Mouse (Mus musculus) forebrain, postnatal 0 days (tissue): ENCODE results near the gene Farp2. TPM values are rescaled to one million over a fixed set of nuclear protein-coding genes. Genes with fewer than 3 reads are reported as not detected.

ENCODE experiments used
- ATAC-seq: fragments of 200-750 bp; cut with Nextera tagmentation; 2 replicates; pipeline ENCODE4 v1.8.0; 2017; ENCODE audit warnings: mild to moderate bottlenecking, moderate library complexity
- DNase-seq: peaks from one replicate; pipeline ENCODE4 v3.0.0-alpha.2; 2015
- H3K27ac ChIP-seq: fragments of 300-500 bp; sonication (generic); 2 replicates; pipeline ENCODE4 v1.5.1; 2014; ENCODE audit warnings: low read depth, mild to moderate bottlenecking, antibody characterized with exemption, low read length, moderate library complexity, mixed read lengths
- H3K27me3 ChIP-seq: fragments of 300-500 bp; sonication (generic); 2 replicates; pipeline ENCODE4 v1.6.1; 2014; ENCODE audit warnings: mild to moderate bottlenecking, low read length, mixed read lengths; ENCODE audit not compliant: insufficient read depth
- H3K36me3 ChIP-seq: fragments of 300-500 bp; sonication (generic); 2 replicates; pipeline ENCODE4 v1.6.1; 2014; ENCODE audit warnings: mild to moderate bottlenecking, moderate library complexity; ENCODE audit not compliant: insufficient read depth
- H3K4me1 ChIP-seq: fragments of 300-500 bp; sonication (generic); 2 replicates; pipeline ENCODE4 v1.6.1; 2014; ENCODE audit warnings: antibody characterized with exemption; ENCODE audit not compliant: insufficient read depth
- H3K4me2 ChIP-seq: fragments of 300-500 bp; sonication (generic); 2 replicates; pipeline ENCODE4 v1.6.1; 2014; ENCODE audit warnings: low read depth, mild to moderate bottlenecking, moderate library complexity
- H3K4me3 ChIP-seq: fragments of 300-500 bp; sonication (generic); 2 replicates; pipeline ENCODE4 v1.5.1; 2014; ENCODE audit warnings: low read depth, low read length, mixed read lengths
- H3K9ac ChIP-seq: fragments of 300-500 bp; sonication (generic); 2 replicates; pipeline ENCODE4 v1.6.1; 2014; ENCODE audit warnings: mild to moderate bottlenecking
- H3K9me3 ChIP-seq: fragments of 300-500 bp; sonication (generic); 2 replicates; pipeline ENCODE4 v1.6.1; 2016; ENCODE audit warnings: low read length
- CTCF ChIP-seq: sonication (generic); IDR thresholded peaks from 2 replicates; pipeline ENCODE4 v1.5.1; 2016; ENCODE audit warnings: antibody characterized with exemption, control low read depth, low read depth
- WGBS: fragments of 180-500 bp; shearing (Covaris S2); extraction: QIAGEN DNeasy Blood & Tissue Kit; methylation state at CpG from one replicate; pipeline ENCODE4 v1.1.7; 2014; 5-methylcytosine and 5-hydroxymethylcytosine counted together
- polyA plus RNA-seq: library from polyadenylated mRNA; unstranded; fragments of >200 nt; fragmentation: Nextera tagmentation; extraction: Ambion mirVana; gene quantifications from 2 replicates; pipeline ENCODE4 v1.2.1, GENCODE M21; 2015
- total RNA-seq: library from RNA; depleted of rRNA; stranded (reverse); fragments of >200 nt; gene quantifications from 2 replicates; pipeline ENCODE4 v1.2.3, GENCODE M21; 2014

Farp2 gene
- total and polyA plus RNA-seq, 2 experiments from 2014 or later = 2.1 to 4.4 TPM

- 78% methylated on average over 14 of the region's 14 CpGs for WGBS
- no peak for TF ChIP-seq CTCF
- H3K9me3 ChIP-seq = no peaks in the 10 kb centered on the region
- no peak overlapping the region for H3K9ac ChIP-seq
- H3K4me2 ChIP-seq = no peak overlapping the region
- H3K4me3 ChIP-seq = no peak overlapping the region
- DNase-seq (no peak), ATAC-seq (no peak)
- H3K36me3 ChIP-seq = no peaks in the 10 kb centered on the region
- H3K27me3 ChIP-seq = no peaks in the 10 kb centered on the region
- no peaks in the 10 kb centered on the region for H3K4me1 ChIP-seq
- no peak overlapping the region for H3K27ac ChIP-seq
Measured at GRCm38 (mm10) chr1:93607090-93608083, 95.5 kb downstream of the Farp2 start.

- Histone ChIP-seq H3K27me3 (no peaks in the 10 kb centered on the region), H3K36me3 (no peaks in the 10 kb centered on the region), H3K4me3 (no peak overlapping the region), H3K9ac (no peak overlapping the region), H3K9me3 (no peaks in the 10 kb centered on the region), H3K4me1 (no peaks in the 10 kb centered on the region), H3K4me2 (no peak overlapping the region), H3K27ac (no peak overlapping the region)
- no peak for ATAC-seq
- no peak for TF ChIP-seq CTCF
- WGBS = 72% methylated on average over 4 of the region's 4 CpGs
- no peak for DNase-seq
Measured at GRCm38 (mm10) chr1:93608696-93609245, 96.9 kb downstream of the Farp2 start.

DNA sequence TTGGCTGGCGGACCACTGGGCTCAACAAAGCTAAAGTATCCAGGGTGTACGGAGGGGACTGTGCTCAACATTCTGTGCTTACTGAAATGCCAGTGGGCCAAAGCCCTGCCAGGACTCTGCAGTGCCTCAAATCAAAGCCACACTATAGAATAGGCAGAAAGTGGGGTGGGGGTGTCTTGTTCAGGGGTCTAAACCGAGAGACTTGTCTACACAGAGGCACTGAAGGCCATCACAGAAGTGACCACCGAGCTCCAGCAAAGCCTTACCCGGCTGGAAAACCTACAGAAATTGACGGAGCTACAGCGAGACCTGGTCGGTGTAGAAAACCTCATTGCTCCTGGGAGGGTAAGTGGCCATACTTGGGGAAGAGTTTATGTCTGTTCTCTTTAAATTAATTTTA is 97.9 kb downstream of the Farp2 start:
- DNase-seq = no peak
- Histone ChIP-seq H3K4me3 (no peak overlapping the region), H3K4me1 (no peaks in the 10 kb centered on the region), H3K9me3 (no peaks in the 10 kb centered on the region), H3K27ac (no peak overlapping the region), H3K27me3 (no peaks in the 10 kb centered on the region), H3K4me2 (no peak overlapping the region), H3K9ac (no peak overlapping the region), H3K36me3 (no peaks in the 10 kb centered on the region)
- no peak for ATAC-seq
- TF ChIP-seq CTCF = no peak
- WGBS = 77% methylated on average over 8 of the region's 8 CpGs

DNA sequence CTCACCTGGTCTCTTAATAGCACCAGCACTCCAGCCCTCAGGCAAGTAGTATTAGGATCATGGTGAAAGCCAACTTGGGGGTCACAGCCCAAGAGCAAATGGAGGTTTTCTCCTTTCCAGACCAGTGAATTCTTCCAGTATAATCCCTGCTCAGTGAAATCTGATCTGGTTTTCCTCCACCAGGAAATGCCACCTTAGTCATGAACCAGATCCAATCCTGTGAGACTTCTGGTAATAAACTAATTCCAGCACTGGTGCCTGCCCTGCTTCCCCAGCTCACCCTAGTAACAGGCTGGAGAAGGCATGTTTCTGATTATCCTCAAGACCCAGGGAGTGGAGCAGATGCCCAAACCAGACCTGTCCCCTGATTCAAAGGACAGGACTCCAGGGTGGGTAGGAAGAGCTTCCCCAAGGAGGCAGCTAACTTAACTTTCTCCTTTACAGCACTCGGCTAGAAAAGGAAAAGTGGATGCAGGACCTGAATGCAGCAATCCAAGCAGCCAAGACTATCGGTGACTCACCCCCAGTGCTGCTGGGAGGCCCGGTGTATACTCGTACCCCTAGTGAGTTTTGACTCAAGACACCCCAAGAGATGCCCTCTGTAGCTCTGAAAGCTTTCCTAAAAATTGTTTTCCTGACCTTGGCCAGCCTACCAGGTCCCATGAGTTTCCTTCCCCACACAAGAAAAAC is 106.3 kb downstream of the Farp2 start:
- Histone ChIP-seq H3K4me3 (no peak overlapping the region), H3K4me2 (no peak overlapping the region), H3K36me3 (peaks cover 26% of the 10 kb centered on the region), H3K27ac (no peak overlapping the region), H3K9ac (no peak overlapping the region), H3K9me3 (no peaks in the 10 kb centered on the region), H3K27me3 (no peaks in the 10 kb centered on the region), H3K4me1 (no peaks in the 10 kb centered on the region)
- WGBS = 90% methylated on average over 4 of the region's 4 CpGs
- DNase-seq (no peak), ATAC-seq (no peak)
- TF ChIP-seq CTCF = no peak

GRCm38 (mm10) chr1:93618948-93619347 is 107.1 kb downstream of the Farp2 start:
- no peak overlapping the region for H3K9ac ChIP-seq
- 89% methylated on average over 5 of the region's 5 CpGs for WGBS
- no peaks in the 10 kb centered on the region for H3K27me3 ChIP-seq
- H3K9me3 ChIP-seq = no peaks in the 10 kb centered on the region
- H3K27ac ChIP-seq = no peak overlapping the region
- ATAC-seq (0 out of 2 replicates have a peak, but pooled peaks have one; percentile 8), DNase-seq (no peak)
- H3K36me3 ChIP-seq = peaks cover 33% of the 10 kb centered on the region
- H3K4me1 ChIP-seq = no peaks in the 10 kb centered on the region
- no peak for TF ChIP-seq CTCF
- no peak overlapping the region for H3K4me3 ChIP-seq
- no peak overlapping the region for H3K4me2 ChIP-seq

DNA sequence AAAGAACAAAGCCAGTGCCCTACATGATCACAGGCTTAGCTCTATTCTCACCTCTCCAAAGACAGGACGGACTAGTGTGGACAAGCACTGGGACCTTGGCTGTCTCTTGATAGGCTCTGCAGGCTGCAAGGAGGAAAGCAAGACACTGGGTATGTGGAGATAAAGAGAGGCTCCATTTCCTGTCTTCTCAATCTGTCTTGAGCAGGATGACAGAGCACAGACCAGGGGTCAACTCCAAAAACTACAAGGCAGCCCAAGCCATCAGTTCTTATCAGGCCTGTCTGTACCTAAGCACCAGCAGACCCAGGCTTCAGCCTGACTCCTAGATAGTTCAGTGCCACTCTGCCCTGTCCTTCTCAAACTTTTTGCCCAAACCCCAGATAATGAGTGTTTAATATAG is 112.6 kb downstream of the Farp2 start:
- 96% methylated on average over 1 of the region's 1 CpGs for WGBS
- H3K9me3 ChIP-seq = no peaks in the 10 kb centered on the region
- H3K27me3 ChIP-seq = no peaks in the 10 kb centered on the region
- no peak overlapping the region for H3K9ac ChIP-seq
- H3K36me3 ChIP-seq = peaks cover 82% of the 10 kb centered on the region
- H3K4me1 ChIP-seq = no peaks in the 10 kb centered on the region
- ATAC-seq (no peak), DNase-seq (no peak)
- H3K4me3 ChIP-seq = no peak overlapping the region
- H3K27ac ChIP-seq = no peak overlapping the region
- no peak for TF ChIP-seq CTCF
- no peak overlapping the region for H3K4me2 ChIP-seq
